Mouse (Mus musculus) myocyte (in vitro differentiated cells): ENCODE data around the gene Mien1.

Experiments
- CEBPB ChIP-seq: IDR thresholded peaks from 2 replicates; pipeline ENCODE4 v1.6.1; 2011; ENCODE audit warnings: mild to moderate bottlenecking, moderate library complexity; ENCODE audit not compliant: poor library complexity, insufficient read depth, severe bottlenecking
- E2F4 ChIP-seq: IDR thresholded peaks from one replicate; pipeline ENCODE4 v1.6.1; 2011; ENCODE audit warnings: mild to moderate bottlenecking, control low read depth, moderate library complexity; ENCODE audit not compliant: insufficient read depth
- MAX ChIP-seq: IDR thresholded peaks from one replicate; pipeline ENCODE4 v1.6.1; 2011; ENCODE audit warnings: low read depth, mild to moderate bottlenecking, control low read depth
- MYOD1 ChIP-seq, 3 experiments: IDR thresholded peaks; one replicate each; pipeline ENCODE4 v1.6.1; 2011; ENCODE audit warnings: control low read depth in 2 of 3, low read depth in 2 of 3, mild to moderate bottlenecking in 2 of 3, moderate library complexity in 1 of 3; ENCODE audit not compliant: insufficient read length in 2 of 3, control insufficient read depth in 1 of 3
- MYOG ChIP-seq, 3 experiments: IDR thresholded peaks; one replicate each; pipeline ENCODE4 v1.6.1; 2011; ENCODE audit warnings: control low read depth in 2 of 3, low read depth in 2 of 3, mild to moderate bottlenecking in 2 of 3; ENCODE audit not compliant: insufficient read length in 2 of 3, control insufficient read depth in 1 of 3, insufficient read depth in 1 of 3
- POLR2A ChIP-seq: IDR thresholded peaks from one replicate; pipeline ENCODE4 v1.6.1; 2011; ENCODE audit warnings: low read depth, mild to moderate bottlenecking, control low read depth, moderate library complexity; ENCODE audit not compliant: insufficient read length
- POLR2AphosphoS2 ChIP-seq: IDR thresholded peaks from one replicate; pipeline ENCODE4 v1.6.1; 2011; ENCODE audit warnings: low read depth, control low read depth; ENCODE audit not compliant: insufficient read length
- SRF ChIP-seq: IDR thresholded peaks from one replicate; pipeline ENCODE4 v1.6.1; 2011; ENCODE audit warnings: low read depth; ENCODE audit not compliant: control insufficient read depth, insufficient read length
- TCF12 ChIP-seq: IDR thresholded peaks from one replicate; pipeline ENCODE4 v1.6.1; 2011; ENCODE audit warnings: mild to moderate bottlenecking, control low read depth; ENCODE audit not compliant: poor library complexity, insufficient read depth, severe bottlenecking
- TCF3 ChIP-seq: IDR thresholded peaks from one replicate; pipeline ENCODE4 v1.6.1; 2011; ENCODE audit warnings: low read depth, control low read depth; ENCODE audit not compliant: insufficient read length
- USF1 ChIP-seq: IDR thresholded peaks from one replicate; pipeline ENCODE4 v1.6.1; 2011; ENCODE audit warnings: low read depth, mild to moderate bottlenecking, control low read depth, moderate library complexity

- TF ChIP-seq POLR2A (no peak), USF1 (no peak), E2F4 (no peak), MAX (no peak), TCF3 (no peak), POLR2AphosphoS2 (no peak), TCF12 (no peak), SRF (no peak), CEBPB (no peak), MYOD1 (IDR thresholded peaks at IDR 0.05; ENCODE audit: control insufficient read depth in 1 of 3, insufficient read length in 2 of 3, low read depth in 2 of 3) (no peak), MYOG (IDR thresholded peaks at IDR 0.05; ENCODE audit: control insufficient read depth in 1 of 3, insufficient read depth in 1 of 3, insufficient read length in 2 of 3, low read depth in 2 of 3) (no peak)
Measured at GRCm38 (mm10) chr11:98482067-98482466, 43.3 kb upstream of the Mien1 start.
